Mouse (Mus musculus): ENCODE results near the gene Arhgap8.
A peak's percentile ranks its signal among the peaks of the same experiment; 100 is the strongest.

DNA sequence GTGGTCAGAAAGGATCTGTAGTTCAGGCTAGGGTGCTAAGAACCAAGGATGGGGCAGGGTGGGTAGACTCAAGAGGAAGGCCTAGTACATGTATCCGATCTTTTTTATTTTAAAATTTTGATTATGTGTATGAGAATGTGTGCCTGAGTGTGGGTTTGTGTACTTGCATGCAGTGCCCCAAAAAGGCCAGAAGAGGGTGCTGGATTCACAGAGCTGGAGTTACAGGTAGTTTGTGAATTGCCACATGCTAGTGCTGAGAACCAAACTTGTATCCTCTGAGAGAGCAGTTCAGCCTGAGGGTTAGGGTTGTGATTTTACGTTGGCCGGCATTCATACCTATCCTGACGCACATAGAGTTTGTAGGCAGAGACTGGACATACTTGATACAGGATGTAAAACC is 40.8 kb upstream of the Arhgap8 start:
- TF ChIP-seq POLR2A (IDR thresholded peaks at IDR 0.05; ENCODE audit: extremely low read depth, insufficient read depth, low read length) = no peak
- peak; percentile 22; the same call in 1 of the 2 replicates for TF ChIP-seq CTCF (IDR thresholded peaks at IDR 0.05; ENCODE audit: extremely low read depth, insufficient read depth, low read length)

Measured in cortical plate, adult 2 months (tissue).